Mouse (Mus musculus) forebrain, embryonic 16.5 days (tissue): ENCODE results near the gene Osbpl11. TPM values are rescaled to one million over a fixed set of nuclear protein-coding genes. Genes with fewer than 3 reads are reported as not detected.

Experiments used
- ATAC-seq: fragments of 200-750 bp; cut with Nextera tagmentation; 2 replicates; pipeline ENCODE4 v1.8.0; 2017; ENCODE audit warnings: mild to moderate bottlenecking, moderate library complexity
- H3K27ac ChIP-seq: fragments of 300-500 bp; sonication (generic); 2 replicates; pipeline ENCODE4 v1.5.1; 2014; ENCODE audit warnings: low read length, control low read depth
- H3K27me3 ChIP-seq: fragments of 300-500 bp; sonication (generic); replicated peaks from 2 replicates; pipeline ENCODE4 v1.6.1; 2014; ENCODE audit warnings: low read length; ENCODE audit not compliant: control insufficient read depth, insufficient read depth
- H3K36me3 ChIP-seq: fragments of 300-500 bp; sonication (generic); 2 replicates; pipeline ENCODE4 v1.6.1; 2014; ENCODE audit not compliant: control insufficient read depth, insufficient read depth
- H3K4me1 ChIP-seq: fragments of 300-500 bp; sonication (generic); replicated peaks from 2 replicates; pipeline ENCODE4 v1.6.1; 2014; ENCODE audit warnings: low read length; ENCODE audit not compliant: control insufficient read depth, insufficient read depth
- H3K4me2 ChIP-seq: fragments of 300-500 bp; sonication (generic); 2 replicates; pipeline ENCODE4 v1.6.1; 2014; ENCODE audit warnings: mild to moderate bottlenecking, low read length, control low read depth
- H3K4me3 ChIP-seq: fragments of 300-500 bp; sonication (generic); replicated peaks from 2 replicates; pipeline ENCODE4 v1.5.1; 2014; ENCODE audit warnings: mild to moderate bottlenecking, low read length, control low read depth
- H3K9ac ChIP-seq: fragments of 300-500 bp; sonication (generic); replicated peaks from 2 replicates; pipeline ENCODE4 v1.6.1; 2014; ENCODE audit warnings: low read depth, low read length, control low read depth
- H3K9me3 ChIP-seq: fragments of 300-500 bp; sonication (generic); 2 replicates; pipeline ENCODE4 v1.6.1; 2016; ENCODE audit warnings: low read length; ENCODE audit not compliant: control insufficient read depth
- WGBS: fragments of 180-500 bp; shearing (Covaris S2); extraction: QIAGEN DNeasy Blood & Tissue Kit; methylation state at CpG from one replicate; pipeline ENCODE4 v1.1.7; 2014; 5-methylcytosine and 5-hydroxymethylcytosine counted together
- polyA plus RNA-seq: library from polyadenylated mRNA; unstranded; fragments of >200 nt; fragmentation: Nextera tagmentation; extraction: Ambion mirVana; gene quantifications from 2 replicates; pipeline ENCODE4 v1.2.1, GENCODE M21; 2015

Osbpl11 gene
- polyA plus RNA-seq, 1 experiment from 2014 or later, result 16.7 TPM

- Histone ChIP-seq H3K4me1 (peaks cover 3% of the 10 kb centered on the region; the same call in 1 of the 2 replicates), H3K9me3 (no peaks in the 10 kb centered on the region), H3K27me3 (no peaks in the 10 kb centered on the region), H3K9ac (no peak overlapping the region), H3K36me3 (peaks cover 10% of the 10 kb centered on the region), H3K4me3 (no peak overlapping the region), H3K4me2 (no peak overlapping the region), H3K27ac (no peak overlapping the region)
- 89% methylated on average over 2 of the region's 2 CpGs for WGBS
- no peak for ATAC-seq
Observed at GRCm38 (mm10) chr16:33261584-33262061, 76.8 kb downstream of the Osbpl11 start.

DNA sequence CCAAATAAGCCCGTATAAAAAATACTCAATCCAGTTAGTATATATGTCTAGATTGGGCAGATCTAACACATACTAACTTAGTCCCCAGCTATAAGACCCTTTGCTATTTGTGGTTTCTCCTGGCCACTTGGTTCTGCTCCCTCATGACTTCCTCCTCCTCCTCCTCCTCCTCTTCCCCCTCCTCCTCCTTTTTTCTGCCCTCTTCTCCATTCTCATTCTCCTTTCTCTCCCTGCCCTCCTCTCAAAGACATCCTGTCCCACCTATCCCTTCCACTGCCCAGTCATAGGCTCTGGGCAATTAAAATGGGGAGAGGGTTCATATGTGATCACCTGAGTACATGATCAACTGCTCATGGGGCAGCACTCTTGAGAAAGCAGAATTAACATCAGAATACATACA is 77.2 kb downstream of the Osbpl11 start:
- H3K27me3 ChIP-seq, result no peaks in the 10 kb centered on the region
- H3K4me2 ChIP-seq, result no peak overlapping the region
- no peaks in the 10 kb centered on the region for H3K9me3 ChIP-seq
- ATAC-seq, result no peak
- whole genome bisulfite sequencing, result 87% methylated on average over 1 of the region's 1 CpGs
- no peak overlapping the region for H3K27ac ChIP-seq
- H3K36me3 ChIP-seq, result peaks cover 10% of the 10 kb centered on the region
- H3K4me3 ChIP-seq, result no peak overlapping the region
- H3K9ac ChIP-seq, result no peak overlapping the region
- peaks cover 3% of the 10 kb centered on the region; the same call in 1 of the 2 replicates for H3K4me1 ChIP-seq

DNA sequence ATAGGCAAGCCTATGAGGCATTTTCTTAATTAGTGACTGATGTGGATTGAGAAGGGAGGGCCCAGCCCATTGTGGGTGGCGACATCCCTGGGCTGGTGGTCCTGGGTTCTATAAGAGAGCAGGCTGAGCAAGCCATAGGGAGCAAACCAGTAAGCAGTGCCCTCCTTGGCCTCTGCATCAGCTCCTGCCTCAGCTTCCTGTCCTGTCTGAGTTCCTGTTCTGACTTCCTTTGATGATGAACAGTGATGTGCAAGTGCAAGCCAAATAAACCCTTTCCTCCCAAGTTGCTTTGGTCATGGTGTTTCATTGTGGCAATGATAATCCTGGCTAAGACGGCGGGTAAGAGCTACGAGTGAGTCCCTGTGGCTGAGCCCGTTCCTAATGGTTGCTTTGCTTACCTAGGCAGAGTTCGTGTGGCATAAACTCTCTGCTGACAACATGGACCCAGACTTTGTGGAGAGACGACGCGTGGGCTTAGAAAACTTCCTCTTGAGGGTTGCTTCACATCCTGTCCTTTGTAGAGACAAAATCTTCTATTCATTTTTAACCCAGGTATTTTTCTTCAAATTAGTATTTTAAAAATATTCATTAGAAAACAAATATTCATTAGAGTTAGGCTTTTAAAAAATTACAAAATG is 82.9 kb downstream of the Osbpl11 start:
- Histone ChIP-seq H3K36me3 (peaks cover 26% of the 10 kb centered on the region), H3K4me2 (no peak overlapping the region), H3K27me3 (no peaks in the 10 kb centered on the region), H3K27ac (no peak overlapping the region), H3K9me3 (no peaks in the 10 kb centered on the region), H3K9ac (no peak overlapping the region), H3K4me1 (no peaks in the 10 kb centered on the region), H3K4me3 (no peak overlapping the region)
- 91% methylated on average over 9 of the region's 9 CpGs for WGBS
- no peak for ATAC-seq

- peaks cover 26% of the 10 kb centered on the region for H3K36me3 ChIP-seq
- H3K4me2 ChIP-seq, result no peak overlapping the region
- no peaks in the 10 kb centered on the region for H3K4me1 ChIP-seq
- H3K9me3 ChIP-seq, result no peaks in the 10 kb centered on the region
- no peak overlapping the region for H3K4me3 ChIP-seq
- WGBS, result 92% methylated on average over 4 of the region's 4 CpGs
- no peak for ATAC-seq
- no peak overlapping the region for H3K27ac ChIP-seq
- H3K27me3 ChIP-seq, result no peaks in the 10 kb centered on the region
- H3K9ac ChIP-seq, result no peak overlapping the region
Observed at GRCm38 (mm10) chr16:33271824-33272223, 87.0 kb downstream of the Osbpl11 start.

GRCm38 (mm10) chr16:33283079-33283478 is 98.2 kb downstream of the Osbpl11 start:
- H3K27ac ChIP-seq, result no peak overlapping the region
- peaks cover 26% of the 10 kb centered on the region for H3K36me3 ChIP-seq
- no peaks in the 10 kb centered on the region for H3K27me3 ChIP-seq
- H3K4me3 ChIP-seq, result no peak overlapping the region
- no peaks in the 10 kb centered on the region for H3K4me1 ChIP-seq
- no peak overlapping the region for H3K4me2 ChIP-seq
- H3K9ac ChIP-seq, result no peak overlapping the region
- WGBS, result 91% methylated on average over 1 of the region's 1 CpGs
- H3K9me3 ChIP-seq, result no peaks in the 10 kb centered on the region
- ATAC-seq, result no peak

DNA sequence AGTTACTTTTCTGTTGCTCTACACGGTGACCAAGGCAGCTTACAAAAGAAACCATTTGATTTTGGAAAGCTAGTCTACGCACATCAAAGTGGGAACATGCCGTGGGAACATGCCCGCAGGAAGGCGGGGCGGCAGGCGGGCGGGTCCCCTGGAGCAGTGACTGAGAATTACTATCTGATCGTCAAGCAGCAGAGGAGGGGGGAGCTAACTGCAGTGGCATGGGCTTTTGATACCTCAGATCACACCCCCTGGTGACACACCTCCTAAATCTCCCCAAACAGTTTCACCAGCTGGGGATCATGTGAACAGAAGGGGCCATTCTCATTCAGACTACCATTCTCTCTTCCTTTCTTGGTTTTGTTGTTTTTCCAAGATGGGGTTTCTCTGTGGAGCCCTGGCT is 103.7 kb downstream of the Osbpl11 start:
- Histone ChIP-seq H3K27ac (no peak overlapping the region), H3K4me3 (no peak overlapping the region), H3K27me3 (no peaks in the 10 kb centered on the region), H3K4me1 (no peaks in the 10 kb centered on the region), H3K4me2 (no peak overlapping the region), H3K9ac (no peak overlapping the region), H3K9me3 (peaks cover 5% of the 10 kb centered on the region; the same call in 1 of the 2 replicates), H3K36me3 (peaks cover 54% of the 10 kb centered on the region)
- ATAC-seq, result no peak
- 88% methylated on average over 9 of the region's 9 CpGs for WGBS

- WGBS, result 91% methylated on average over 7 of the region's 7 CpGs
- Histone ChIP-seq H3K27me3 (no peaks in the 10 kb centered on the region), H3K9ac (no peak overlapping the region), H3K27ac (no peak overlapping the region), H3K4me1 (no peaks in the 10 kb centered on the region), H3K4me3 (no peak overlapping the region), H3K4me2 (no peak overlapping the region), H3K36me3 (peaks cover 58% of the 10 kb centered on the region), H3K9me3 (peaks cover 5% of the 10 kb centered on the region; the same call in 1 of the 2 replicates)
- ATAC-seq, result no peak
Observed at GRCm38 (mm10) chr16:33289981-33290380, 105.1 kb downstream of the Osbpl11 start.

GRCm38 (mm10) chr16:33292241-33292640 is 107.4 kb downstream of the Osbpl11 start:
- H3K36me3 ChIP-seq, result peaks cover 67% of the 10 kb centered on the region
- WGBS, result 98% methylated on average over 7 of the region's 7 CpGs
- H3K4me1 ChIP-seq, result no peaks in the 10 kb centered on the region
- H3K4me3 ChIP-seq, result no peak overlapping the region
- ATAC-seq, result no peak
- H3K9me3 ChIP-seq, result peaks cover 5% of the 10 kb centered on the region; the same call in 1 of the 2 replicates
- no peaks in the 10 kb centered on the region for H3K27me3 ChIP-seq
- no peak overlapping the region for H3K9ac ChIP-seq
- H3K4me2 ChIP-seq, result no peak overlapping the region
- H3K27ac ChIP-seq, result no peak overlapping the region
